Mouse (Mus musculus) E14TG2a.4 (cell line): ENCODE results near the gene A130010J15Rik.

ENCODE experiments used
- CTCF ChIP-seq: conservative IDR thresholded peaks from 2 replicates; pipeline ENCODE4 v1.5.1; 2014; ENCODE audit warnings: low read length
- NANOG ChIP-seq: IDR thresholded peaks from 2 replicates; pipeline ENCODE4 v1.6.1; 2014; ENCODE audit warnings: borderline replicate concordance, low read length, mixed read lengths
- POU5F1 ChIP-seq: IDR thresholded peaks from 2 replicates; pipeline ENCODE4 v1.6.1; 2014; ENCODE audit warnings: low read length, borderline replicate concordance

DNA sequence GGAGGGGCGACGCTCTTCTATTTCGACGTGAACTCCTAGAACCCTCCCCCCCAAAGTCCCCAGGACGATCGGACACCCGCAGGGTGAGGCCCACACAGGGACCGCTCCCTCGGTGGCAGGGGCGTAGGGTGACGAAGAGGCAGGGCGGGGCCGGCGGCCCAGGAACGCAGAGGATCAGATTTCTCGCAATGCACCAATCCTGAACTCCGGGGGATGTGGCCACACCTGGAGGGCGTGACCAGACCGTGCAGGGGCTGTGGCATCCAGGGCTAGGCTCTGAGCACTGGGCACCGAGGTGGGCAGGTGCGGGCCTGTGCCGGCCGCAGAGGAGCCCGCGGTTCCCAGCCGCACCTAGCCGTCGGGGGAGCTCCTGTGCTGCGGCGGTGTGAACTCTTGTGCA, 15.0 kb upstream of the A130010J15Rik start, which contains the start of gene Irf6:
- no peak for TF ChIP-seq CTCF
- no peak for TF ChIP-seq POU5F1
- no peak for TF ChIP-seq NANOG
